Mouse (Mus musculus): ENCODE measurements around the gene Kif3b.

DNA sequence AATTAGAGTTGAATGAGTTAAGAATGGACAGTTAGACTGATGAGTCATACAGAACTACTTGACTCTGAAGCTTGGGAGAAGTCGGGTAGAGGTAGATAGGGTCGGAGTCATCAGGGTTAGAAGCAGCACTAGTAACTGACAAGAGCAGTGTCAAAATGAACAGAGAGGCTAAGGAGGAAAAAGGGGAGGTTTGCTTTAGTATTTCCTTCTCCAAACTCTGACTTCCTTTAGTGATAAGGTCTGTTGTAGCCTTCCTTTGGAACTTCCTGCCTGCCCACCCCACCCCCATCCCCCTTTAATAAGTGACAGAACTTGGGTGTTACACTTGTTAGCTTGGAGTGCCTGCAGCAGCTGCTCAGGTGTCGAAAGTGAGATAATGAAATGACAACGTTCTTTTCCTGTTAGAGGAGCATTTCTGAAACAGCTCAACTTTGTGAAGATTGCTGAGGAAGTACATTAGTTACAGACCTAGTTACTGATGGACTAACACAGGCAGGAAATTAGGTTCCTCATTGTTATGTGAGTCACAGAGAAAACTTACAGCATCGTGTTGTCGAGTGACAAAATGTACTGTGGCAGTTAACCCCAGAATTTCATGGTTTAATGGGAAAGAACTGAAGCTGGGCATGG, 59.5 kb downstream of the Kif3b start:
- TF ChIP-seq CTCF (IDR thresholded peaks at IDR 0.05; ENCODE audit: low read depth) (no peak), EP300 (IDR thresholded peaks at IDR 0.05; ENCODE audit: low read depth) (no peak)
